Mouse (Mus musculus) CD8-positive naive resting alpha-beta T cell, adult 57 days (primary cell): ENCODE data around the gene Magohb. TPM values are rescaled to one million over a fixed set of nuclear protein-coding genes. Genes with fewer than 3 reads are reported as not detected.

Experiments used
- total RNA-seq: library from RNA; stranded (reverse); gene quantifications from one replicate; pipeline ENCODE4 v1.2.4, GENCODE M21; 2023

The Magohb gene
- 14.4 TPM for total RNA-seq

GRCm38 (mm10) chr6:131292991-131293788, at the start of gene Magohb:
Magohb (minus strand) TSS chr6:131293244.

GRCm38 (mm10) chr6:131247206-131247605, 45.8 kb downstream of the Magohb start, which contains the start of gene Klra2:
Klra2 (minus strand) TSS chr6:131247362.

Other genes starting within 250 kb of the Magohb start
- gene Klra2, start 45.9 kb downstream of the Magohb start, total RNA-seq, result 0.37 TPM
- not detected for gene Styk1, start 60.4 kb upstream of the Magohb start, total RNA-seq
- 24.8 TPM for gene Ybx3, start 95.2 kb upstream of the Magohb start, total RNA-seq
- gene 5430401F13Rik, start 193.2 kb upstream of the Magohb start, total RNA-seq, result not detected
- not detected for gene Gm6619, start 193.2 kb upstream of the Magohb start, total RNA-seq